Mouse (Mus musculus) MN1 (cell line): ENCODE measurements around the gene Ccp110.

Experiments used
- DNase-seq: peaks from one replicate; pipeline ENCODE4 v3.0.0-alpha.2; 2016; ENCODE audit warnings: low spot score

The Ccp110 gene

DNA sequence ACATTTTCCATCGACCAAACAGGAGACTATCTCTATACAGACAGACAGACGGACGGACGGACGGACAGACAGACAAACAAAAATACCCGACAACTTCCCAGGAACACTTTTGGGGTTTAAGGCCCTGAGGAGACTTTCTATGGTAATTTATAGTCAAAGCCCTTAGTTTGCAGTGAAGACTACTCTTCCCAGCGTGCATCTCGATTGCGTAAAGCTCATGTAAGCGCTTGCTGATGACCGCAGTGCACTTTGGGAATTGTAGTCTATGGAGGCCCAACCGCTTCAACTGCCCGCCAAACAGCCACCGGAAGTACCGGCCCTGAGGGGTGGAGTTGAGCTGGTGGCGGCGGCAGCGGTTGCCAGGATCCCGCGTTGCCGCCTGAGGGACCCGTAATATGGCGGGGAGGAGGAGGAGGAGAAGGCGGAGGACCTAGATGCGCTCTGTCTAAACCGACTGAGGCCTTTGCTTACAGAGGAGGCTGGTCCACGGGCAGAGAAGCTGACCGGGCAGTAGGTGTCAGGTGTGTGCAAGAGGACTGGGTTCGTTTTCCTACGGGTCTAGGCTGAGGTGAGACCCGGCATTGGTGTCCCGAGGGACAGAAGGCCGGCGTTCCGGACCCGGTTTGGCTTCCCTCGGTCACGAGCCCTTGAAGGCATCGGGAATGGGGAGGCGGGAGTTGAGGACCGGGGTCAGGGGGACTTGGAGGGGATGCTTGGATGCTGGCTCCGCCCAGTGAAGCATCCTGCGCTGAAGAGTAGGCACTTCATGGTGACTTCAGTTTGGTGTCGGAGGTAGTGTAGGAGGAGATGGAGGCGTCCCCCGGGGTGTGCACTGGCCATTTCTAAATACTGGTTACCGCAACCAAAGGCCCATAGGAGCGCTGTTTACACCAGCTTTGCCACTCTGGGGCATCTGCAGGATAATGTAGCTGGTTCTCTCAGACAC is at the start of gene Ccp110:
Gene Ccp110 (plus strand): TSS at position 325 of the 946 bp plus-strand sequence.
- DNase-seq: peak; percentile 98

DNA sequence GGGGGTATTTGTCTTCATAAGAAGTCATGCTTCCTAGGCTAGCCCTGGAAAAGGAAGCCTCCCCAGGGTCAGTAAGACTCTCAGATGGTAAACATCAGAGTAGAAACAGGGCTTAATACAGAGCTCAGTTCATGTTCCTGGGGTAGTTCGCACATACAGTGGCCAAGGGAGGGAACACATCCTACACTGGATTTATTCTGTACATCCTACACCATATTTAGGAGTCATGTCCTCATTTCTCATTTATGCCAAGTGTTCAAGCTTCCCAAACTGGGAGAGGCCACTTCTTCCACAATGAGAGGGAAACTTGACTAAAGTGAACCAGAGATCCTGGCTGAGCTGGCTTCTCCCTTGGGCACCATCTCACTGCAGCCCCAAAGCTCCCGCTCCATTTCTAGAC is 44.6 kb upstream of the Ccp110 start:
- DNase-seq: no peak

DNA sequence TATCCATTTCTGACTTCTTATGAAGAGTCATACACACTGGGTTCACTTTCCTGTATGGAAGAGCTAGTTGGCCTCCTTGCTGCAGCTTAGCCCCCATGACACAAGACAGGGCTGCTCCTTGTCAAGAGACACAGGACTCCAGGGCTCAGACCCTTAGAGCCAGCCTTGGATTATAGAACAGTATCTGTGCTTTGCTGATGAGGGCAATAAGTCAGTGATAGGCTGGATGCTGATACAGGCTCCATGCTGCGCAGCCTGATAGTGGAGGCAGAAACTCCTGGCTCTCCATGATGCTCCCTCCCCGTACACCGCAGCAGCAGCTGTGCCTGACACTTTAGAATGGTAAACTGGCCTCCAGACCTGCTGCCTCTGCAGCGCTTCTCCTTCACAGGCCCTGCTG is 42.2 kb upstream of the Ccp110 start:
- DNase-seq: no peak

- DNase-seq: no peak
These were observed 35.5 kb upstream of the Ccp110 start for GRCm38 (mm10) chr7:118676826-118677225.

- peak; percentile 78 for DNase-seq
These were observed 24.2 kb upstream of the Ccp110 start for GRCm38 (mm10) chr7:118688199-118688598.

GRCm38 (mm10) chr7:118689088-118689487 is 23.3 kb upstream of the Ccp110 start:
- peak; percentile 48 for DNase-seq

- DNase-seq: no peak
These were observed 21.1 kb upstream of the Ccp110 start for GRCm38 (mm10) chr7:118691287-118691686.

DNA sequence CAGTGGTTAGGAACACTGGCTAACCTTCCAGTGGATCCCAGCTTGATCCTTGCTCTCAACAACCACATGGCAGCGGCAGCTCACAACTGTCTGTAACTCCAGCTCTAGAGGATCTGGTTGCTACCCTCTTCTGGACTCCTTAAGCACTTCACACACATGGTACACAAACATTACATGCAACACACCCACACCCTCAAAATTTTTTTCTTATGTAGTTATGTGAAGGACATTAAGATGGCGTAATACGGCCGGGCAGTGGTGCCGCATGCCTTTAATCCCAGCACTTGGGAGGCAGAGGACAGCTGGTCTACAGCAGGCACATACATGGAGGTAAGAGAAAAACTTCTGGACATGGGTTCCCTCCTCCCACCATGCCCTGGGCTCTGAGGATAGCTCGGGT is 16.2 kb upstream of the Ccp110 start:
- DNase-seq: no peak

GRCm38 (mm10) chr7:118697168-118697567 is 15.2 kb upstream of the Ccp110 start:
- DNase-seq: no peak

- DNase-seq: no peak
These were observed 13.5 kb upstream of the Ccp110 start for GRCm38 (mm10) chr7:118698882-118699281.

- DNase-seq: no peak
These were observed 9.2 kb upstream of the Ccp110 start for GRCm38 (mm10) chr7:118703144-118703561.

GRCm38 (mm10) chr7:118704001-118704850 is 8.1 kb upstream of the Ccp110 start:
- no peak for DNase-seq

- DNase-seq: peak; percentile 88
These were observed 7.0 kb upstream of the Ccp110 start, which contains the start of gene Gde1 for GRCm38 (mm10) chr7:118705101-118705961. Gene Gde1, minus strand, starts transcription at chr7:118705778.

DNA sequence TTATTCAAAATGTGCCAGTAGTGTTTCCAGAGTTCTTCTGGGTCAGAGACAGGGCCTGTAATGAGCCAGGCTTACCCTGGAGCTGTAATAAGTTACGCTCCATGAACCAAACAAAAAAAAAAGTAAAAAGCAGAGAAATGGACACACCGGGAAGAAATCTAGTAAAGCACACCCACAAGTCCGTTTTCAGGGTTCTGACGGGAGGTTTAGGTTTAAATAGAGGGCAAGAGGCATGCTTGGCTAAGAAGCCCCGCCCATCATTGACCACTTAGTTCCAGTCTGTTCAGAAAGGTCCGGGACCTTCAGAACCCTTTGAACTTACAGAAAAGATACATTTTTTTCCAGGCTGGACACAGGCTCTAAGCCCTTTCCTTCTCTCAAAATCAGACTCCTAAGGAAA is 6.3 kb upstream of the Ccp110 start:
- no peak for DNase-seq

DNA sequence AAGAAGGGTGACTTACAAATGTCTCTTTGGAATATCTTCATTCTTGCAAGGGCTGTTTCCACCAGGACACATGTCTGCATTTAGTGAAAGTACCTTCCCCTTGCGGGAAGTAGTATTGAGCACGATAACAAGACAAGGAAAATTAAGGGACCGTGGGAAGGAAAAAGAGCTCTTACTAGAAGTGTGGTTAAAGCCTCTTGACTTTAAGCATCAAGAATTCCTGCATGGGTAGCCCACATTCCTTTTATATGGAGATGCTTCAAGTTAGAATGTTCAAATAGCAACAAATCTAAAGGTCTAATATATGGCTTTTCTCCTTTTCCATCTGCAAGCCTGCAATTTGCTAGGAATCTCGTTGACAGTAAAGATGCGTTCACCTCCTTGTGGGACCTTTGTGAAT is 5.9 kb upstream of the Ccp110 start:
- no peak for DNase-seq

DNA sequence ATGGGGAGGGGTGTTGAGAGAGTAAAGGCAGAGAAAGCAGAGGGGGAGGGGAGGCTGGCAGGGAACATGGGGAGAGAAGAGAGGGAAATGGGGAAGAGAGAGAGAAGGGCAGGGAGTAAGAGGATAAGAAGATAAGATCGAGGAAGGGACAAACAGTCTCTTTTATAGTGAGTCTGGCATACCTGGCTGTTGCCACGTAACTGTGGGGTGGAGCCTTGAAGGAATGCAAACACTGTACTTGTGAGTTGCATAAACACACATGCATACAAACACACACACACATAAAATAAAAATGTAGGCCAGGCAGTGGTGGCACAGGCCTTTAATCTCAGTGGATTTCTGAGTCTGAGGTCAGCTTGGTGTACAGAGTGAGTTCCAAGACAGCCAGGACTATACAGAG is 5.1 kb upstream of the Ccp110 start:
- DNase-seq: no peak

DNA sequence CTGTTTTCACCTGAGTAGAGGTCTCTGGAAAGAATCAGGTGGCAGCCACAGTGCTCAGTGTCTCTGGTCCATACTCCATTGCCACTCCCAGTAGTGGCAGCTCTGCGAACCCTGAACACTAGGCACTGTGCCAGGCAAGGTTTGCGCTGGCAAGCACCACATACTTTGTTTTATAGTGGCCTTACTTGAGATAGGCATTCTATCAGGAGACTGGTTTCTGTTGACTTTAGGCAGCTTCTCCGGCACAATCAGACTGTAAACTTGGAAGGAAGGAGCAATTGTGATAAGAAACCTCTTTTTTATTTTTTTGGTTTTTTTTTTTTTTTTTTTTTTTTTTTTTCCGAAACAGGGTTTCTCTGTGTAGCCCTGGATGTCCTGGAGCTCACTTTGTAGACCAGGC is 4.3 kb upstream of the Ccp110 start:
- no peak for DNase-seq

- DNase-seq: no peak
These were observed 1.6 kb upstream of the Ccp110 start for GRCm38 (mm10) chr7:118710776-118711175.

GRCm38 (mm10) chr7:118714873-118715272 is 2.5 kb downstream of the Ccp110 start:
- no peak for DNase-seq

DNA sequence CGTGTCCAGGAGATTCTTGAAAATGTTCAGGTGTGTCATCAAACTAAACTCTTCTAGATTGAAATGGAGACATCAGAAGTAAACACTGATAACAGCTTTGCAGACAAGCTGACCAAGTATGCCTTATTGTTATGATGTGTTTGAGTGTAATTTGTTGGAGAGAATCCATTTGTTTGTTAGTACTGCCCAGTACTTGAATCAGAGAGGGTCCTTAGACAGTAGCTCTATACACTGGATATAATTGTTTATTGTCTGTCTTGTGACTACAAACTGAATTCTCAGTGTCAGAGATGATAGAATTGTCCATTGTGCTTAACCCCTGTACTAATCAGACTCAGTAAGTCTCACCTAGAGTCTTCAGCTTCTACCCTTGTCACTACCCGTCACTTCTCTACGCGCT is 5.7 kb downstream of the Ccp110 start:
- no peak for DNase-seq

DNA sequence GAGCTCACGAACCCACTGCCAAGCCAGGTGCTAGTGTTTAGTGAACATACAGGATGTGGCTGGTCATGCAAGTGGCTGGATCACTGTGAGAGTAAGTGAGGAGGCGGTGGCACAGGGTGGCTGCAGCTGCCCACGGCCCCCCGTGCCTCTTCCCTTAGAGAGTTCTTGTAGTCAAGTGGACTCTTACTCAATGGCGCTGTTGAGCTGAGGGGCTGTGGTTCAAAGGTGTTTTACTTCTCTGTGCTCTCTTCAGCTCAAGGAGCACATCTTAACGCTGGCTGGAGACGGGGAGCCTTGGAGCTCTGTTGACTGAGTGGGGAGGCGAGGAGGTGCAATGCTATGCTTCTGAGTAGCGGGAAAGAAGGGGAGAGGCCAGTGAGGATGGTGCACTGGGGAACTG is 11.6 kb downstream of the Ccp110 start:
- DNase-seq: no peak

DNA sequence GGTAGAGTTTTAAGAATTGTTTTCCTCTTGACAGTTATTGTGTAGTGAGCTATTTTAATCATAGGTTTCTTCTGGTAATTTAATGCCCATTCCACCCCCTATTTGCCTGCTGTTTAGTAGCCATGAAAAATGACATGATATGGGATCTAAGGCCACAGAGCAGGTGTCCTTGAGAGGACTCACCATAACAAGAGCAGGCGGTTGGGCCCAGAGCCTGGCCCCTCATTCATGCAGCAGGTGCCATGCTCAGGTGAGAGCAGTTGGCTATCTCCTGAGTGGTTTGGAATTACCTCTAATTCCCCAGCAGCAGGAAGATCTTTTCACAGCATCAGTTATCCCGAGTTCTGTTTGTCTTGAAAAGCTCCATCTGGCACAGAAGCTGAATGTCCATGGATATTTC is 13.1 kb downstream of the Ccp110 start:
- no peak for DNase-seq
